Mouse (Mus musculus) left cerebral cortex, postnatal 4 days (tissue): Measurements from ENCODE around the gene Rnf5. TPM values are rescaled to one million over a fixed set of nuclear protein-coding genes. Genes with fewer than 3 reads are reported as not detected.
A peak's percentile ranks its signal among the peaks of the same experiment; 100 is the strongest.

Experiments
- DNase-seq: peaks from one replicate; pipeline ENCODE4 v3.0.0-alpha.2; 2022
- intact Hi-C: fragments of 180-260 bp; cut with DNase I; formaldehyde crosslinking; loops from one replicate; pipeline ENCODE4 v1.15.1; 2025
- total RNA-seq, 2 experiments: library from RNA; stranded (reverse); gene quantifications; 2 replicates each; pipeline ENCODE4 v1.2.3; 2021

Rnf5 gene
- 100 to 1,000 TPM; 106 to 109 TPM for total RNA-seq

DNA sequence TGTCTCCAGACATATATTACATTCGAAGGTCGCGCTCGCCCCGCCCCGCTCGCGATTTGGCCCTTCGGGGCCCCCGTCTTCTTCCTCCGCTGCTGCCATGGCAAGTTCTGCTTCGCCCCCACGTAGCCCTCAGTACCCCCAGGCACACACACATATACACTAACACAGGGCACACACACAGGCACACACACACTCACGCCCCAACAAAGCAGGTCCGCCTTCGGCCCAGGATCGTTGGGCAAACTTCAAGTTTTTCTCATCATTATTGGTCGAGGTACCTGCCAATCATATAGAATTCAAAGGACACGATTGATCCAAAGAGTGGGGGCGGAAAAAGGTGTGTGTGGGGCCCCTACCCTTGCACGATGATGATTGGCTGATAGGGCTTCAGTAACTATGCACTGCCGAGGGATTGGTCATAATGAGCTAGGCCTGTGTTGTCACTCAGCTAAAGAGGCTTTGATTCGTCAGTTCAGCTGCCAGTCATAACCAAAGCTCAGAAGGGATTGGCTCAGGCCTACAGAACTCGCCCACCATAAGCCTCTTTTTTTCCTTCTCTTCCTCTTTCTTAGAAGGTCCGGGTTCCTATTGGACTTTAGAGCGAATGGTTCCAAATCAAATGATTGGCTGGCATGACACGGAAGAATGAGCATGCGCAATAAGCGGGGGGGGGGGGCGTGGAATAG, at the start of gene Rnf5:
TSS of gene Rnf5 (minus strand) at position 316 of the 686 bp plus-strand sequence.
- intact Hi-C loops: no loop called here
- DNase-seq: peak; percentile 98

DNA sequence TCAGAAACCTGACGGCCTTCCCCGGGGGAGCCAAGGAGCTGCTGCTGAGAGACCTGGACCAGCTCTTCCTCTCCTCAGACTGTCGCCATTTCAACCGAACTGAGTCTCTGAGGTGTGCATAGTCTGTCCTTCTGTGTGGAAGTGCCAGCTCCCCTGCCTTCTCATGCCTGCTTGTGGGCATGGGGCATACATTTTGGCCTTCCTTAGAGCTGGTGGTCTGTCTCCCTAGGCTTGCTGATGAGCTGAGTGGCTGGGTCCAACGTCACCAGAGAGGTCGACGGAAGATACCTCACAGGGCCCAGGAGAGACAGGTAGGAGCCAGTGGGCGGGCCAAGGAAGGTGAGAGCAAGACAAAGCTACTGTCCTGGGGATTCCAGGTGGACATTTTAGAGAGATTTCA, 49.5 kb upstream of the Rnf5 start:
- intact Hi-C loops: loop anchor here (5.0 kb wide), 1 partner anchor 184 kb away; the partner anchor contains the start of genes Dxo and Stk19
- no peak for DNase-seq

DNA sequence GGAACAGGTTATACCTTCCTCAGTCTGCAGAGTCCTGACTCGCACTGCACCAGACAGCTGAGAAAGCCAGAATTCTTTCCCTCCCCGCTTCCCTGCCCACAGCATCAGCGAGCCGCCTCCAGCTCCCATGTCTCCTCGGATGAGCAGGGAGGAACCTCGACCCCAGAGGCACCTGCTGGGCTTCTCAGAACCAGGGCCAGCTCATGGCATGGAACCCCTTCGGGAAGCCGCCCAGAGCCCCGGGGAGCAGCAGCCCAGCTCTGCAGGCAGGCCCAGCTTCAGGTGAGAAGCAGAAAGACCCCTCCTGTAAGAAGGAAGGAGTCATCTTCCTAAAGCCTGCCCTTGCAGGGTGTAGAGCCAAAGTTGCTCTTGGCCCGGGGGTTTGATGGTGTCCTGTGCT, 49.1 kb upstream of the Rnf5 start:
- intact Hi-C loops: loop anchor here (5.0 kb wide), 1 partner anchor 185 kb away; the partner anchor contains the start of genes Dxo and Stk19
- DNase-seq: no peak

DNA sequence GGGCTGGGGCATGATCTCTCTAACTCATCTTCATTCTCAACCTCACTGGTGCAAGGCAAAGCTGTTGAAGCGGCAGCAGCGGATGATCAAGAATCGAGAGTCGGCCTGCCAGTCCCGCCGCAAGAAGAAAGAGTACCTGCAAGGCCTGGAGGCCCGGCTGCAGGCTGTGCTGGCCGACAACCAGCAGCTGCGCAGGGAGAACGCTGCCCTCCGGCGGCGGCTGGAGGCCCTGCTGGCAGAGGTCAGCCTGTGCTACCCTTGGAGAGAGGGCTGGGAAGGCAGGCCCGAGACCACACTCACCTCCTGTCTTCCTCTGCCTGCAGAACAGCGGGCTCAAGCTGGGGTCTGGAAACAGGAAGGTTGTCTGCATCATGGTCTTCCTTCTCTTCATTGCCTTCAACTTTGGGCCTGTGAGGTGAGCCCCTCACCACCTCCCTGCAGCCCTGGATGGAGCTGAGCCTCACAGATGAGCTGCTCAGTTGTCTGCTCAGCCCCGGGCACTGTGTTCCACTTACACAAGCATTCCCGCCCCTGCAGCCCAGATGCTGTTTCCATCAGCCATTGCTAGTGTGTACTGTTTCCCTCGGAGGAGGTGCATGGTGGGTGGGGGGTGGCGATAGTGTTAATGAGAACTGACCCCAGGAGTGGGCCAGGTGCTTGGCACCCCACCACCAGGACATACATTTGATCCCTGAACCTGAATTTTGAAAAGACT, 48.2 kb upstream of the Rnf5 start:
- no peak for DNase-seq
- intact Hi-C loops: loop anchor here (5.0 kb wide), 1 partner anchor 186 kb away; the partner anchor contains the start of genes Dxo and Stk19

DNA sequence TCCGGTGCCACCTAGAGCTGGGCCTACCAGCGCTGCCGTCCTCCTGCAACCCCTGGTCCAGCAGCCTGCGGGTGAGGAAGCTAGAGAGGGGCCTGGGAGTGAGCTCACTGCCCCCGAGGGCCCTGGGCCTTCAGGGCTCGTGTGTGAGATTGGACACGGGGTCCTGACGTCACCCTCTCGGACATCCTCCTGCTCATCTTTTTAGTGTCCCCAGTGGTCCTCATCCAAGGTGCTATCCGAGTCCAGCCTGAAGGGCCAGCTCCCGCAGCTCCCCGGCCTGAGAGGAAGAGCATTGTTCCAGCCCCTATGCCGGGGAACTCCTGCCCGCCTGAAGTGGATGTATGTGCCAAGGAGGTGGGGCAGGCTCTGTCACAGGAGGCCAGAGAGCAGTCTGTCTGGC, 47.3 kb upstream of the Rnf5 start:
- intact Hi-C loops: loop anchor here (5.0 kb wide), 1 partner anchor 187 kb away; the partner anchor contains the start of genes Dxo and Stk19
- DNase-seq: no peak

DNA sequence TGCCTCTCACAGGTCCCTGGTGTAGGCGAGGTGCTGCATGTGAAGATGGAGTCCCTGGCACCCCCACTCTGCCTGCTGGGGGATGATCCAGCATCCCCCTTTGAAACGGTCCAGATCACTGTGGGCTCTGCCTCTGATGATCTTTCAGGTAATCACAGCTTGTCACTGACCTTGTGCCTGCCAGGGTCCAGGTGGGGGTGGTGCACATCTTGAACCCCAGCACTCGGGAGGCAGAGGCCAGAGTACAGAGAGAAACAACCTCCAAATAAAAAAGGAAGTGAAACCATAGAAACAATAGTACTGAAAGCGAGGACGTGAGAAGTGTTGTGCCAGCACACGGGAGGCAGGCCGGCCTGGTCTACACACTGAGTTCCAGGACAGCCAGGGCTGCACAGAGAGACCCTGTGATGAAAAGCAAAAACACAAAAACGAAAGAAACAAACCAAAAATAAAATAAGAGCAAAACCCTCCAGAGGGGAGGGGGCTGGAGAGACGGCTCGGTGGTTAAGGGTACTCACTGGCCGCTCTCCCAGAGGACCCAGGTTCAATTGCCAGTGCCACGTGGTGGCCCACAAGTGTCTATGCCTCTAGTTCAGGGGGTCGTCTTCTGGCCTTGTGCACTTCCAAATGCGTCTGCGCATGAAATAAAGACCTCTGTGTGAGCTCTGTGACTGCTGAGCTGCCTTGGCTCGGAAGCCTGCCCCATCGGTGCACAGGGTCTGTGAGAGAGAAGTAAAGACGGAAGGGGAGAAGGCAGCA, 45.8 kb upstream of the Rnf5 start:
- DNase-seq: no peak
- intact Hi-C loops: no loop called here

DNA sequence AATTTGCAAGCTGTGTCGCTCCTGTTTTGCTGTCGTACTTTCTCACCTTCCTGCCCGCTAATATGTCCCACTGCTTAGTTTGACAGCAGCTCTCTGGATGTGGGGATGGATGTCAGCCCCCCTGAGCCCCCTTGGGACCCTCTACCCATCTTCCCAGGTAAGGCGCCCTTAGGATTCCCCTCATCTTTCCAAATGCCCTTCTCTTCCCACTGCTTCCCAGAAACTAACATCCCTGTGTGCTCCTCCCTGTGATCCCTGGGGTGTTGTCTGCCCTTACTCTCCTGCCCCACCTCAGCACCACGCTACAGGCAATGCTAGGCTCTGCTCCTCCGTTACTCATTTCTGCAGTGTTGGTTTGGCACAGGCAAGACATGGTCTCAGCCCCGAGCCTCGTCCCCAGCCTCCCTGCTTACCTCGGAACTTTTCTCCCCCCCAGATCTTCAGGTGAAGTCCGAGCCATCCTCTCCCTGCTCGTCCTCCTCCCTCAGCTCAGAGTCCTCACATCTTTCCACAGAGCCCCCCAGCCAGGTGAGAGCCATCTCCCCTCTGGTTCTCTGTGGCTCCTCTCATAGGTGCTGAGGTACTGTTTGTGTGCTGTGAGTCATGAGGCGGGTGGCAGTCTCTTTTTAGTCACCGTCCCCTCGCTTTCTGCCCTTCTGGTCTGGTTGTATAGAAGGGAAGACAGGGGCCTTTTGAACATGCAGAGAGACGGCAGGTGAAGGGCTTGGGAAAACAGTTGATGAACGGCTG, 44.8 kb upstream of the Rnf5 start:
- no peak for DNase-seq
- intact Hi-C loops: no loop called here

DNA sequence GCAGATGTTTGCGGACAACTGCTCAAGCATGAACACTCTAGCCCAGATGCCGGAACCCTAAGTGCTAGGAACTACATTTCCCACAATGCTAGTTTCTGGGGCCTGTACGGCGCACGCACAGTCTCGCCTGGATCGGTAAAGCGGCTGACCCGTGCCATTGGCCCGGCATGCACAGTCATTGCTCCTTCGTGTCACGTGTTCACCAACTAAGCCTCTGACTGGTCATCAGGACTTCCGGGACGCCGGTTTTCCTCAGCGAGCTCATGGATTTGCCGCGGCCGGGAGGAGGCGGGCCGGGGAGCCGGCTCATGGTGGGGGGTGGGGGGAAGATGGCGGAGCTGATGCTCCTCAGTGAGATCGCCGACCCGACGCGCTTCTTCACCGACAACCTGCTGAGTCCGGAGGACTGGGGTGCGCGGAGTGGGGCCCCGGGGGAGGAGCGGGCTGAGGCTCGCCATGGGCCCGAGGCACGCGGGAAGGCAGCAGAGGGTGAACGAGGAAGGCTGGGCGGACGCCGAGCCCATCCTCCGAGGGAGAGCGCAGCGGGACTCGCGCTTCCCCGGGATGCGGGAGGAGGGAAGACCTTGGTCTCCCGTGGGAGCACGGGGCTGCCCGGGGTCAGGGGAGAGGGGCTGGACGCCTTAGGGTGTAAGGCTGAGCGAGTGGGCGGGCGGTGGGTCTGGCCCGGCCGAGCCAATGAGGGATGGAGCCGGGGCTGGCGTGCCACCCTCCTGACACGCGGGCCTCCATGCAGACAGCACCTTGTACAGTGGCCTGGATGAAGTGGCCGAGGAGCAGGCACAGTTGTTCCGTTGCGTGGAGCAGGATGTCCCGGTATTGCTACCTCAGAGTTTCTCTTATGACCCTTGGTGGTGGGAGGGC, 43.7 kb upstream of the Rnf5 start, which contains the start of gene Atf6b:
TSS of gene Atf6b (plus strand) at position 241 of the 882 bp plus-strand sequence.
- intact Hi-C loops: no loop called here
- peak; percentile 97 for DNase-seq

DNA sequence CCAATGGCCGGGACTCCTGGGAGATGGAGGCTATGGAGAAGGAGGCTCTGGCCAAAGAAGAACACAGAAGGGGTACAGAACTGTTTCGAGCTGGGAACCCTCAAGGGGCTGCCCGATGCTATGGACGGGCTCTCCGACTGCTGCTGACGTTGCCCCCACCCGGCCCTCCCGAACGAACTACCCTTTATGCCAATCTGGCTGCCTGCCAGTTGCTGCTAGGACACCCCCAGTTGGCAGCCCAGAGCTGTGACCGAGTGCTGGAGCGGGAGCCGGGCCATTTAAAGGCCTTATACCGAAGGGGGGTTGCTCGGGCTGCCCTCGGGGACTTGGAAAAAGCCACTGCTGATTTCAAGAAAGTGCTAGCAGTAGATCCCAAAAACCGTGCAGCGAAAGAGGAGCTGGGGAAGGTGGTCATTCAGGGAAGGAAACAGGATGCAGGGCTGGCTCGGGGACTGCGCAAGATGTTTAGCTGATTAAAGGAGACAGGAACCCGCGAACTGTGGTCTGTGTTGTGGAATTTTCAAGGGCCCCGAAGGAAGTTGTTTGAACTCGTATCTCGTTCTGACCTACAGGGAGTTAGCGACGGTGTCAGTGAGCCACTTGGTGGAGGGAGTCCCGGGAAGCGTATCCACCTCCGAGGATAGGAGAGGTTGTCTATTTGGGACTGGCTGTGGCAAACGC, 42.5 kb upstream of the Rnf5 start:
- no peak for DNase-seq
- intact Hi-C loops: no loop called here

DNA sequence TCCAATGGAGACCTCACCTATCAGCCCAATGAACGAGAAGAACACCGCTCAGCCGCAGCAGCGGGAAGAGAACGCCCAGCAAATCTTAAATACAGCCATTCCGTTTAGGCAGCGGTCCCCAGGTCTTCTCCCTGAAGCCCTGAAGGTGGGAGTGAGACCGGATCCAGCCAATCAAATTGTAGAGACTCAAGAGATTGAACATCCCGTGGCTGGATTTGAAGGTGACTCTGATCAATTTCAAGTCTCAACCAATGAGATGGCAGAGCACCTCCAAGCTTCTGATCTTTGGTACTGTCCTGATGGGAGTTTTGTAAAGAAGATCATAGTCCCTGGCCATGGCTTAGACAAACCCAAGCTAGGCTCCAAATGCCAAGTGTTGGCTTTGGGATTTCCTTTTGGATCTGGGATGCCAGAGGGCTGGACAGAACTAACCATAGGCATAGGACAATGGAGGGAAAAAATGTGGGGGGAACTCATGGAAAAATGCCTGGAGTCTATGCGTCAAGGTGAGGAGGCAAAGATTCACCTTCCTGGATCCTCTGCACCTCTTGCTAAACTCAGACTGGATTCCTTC, 41.9 kb upstream of the Rnf5 start:
- intact Hi-C loops: no loop called here
- no peak for DNase-seq

DNA sequence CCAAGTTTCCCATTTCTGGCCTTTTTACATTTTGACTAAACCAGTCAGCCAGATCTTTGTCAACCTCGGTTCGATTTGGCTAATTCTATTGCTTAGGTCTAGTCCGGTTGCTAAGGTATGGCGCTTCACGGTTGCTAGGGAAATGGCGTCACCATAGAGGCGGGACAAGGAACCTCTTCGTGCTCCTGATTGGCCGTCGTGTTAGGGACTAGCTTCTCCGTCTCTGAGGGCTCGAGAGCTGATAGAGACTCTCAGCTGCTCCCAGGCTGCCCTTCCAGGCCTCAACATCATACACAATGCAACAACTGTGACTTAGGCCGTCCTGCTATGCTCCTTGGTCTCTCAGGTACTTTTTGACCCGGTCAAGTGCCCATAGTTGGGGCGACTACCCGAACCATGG, 41.1 kb upstream of the Rnf5 start, which contains the start of gene Fkbpl:
TSS of gene Fkbpl (plus strand) at position 157 of the 400 bp plus-strand sequence.
- DNase-seq: peak; percentile 93
- intact Hi-C loops: no loop called here

DNA sequence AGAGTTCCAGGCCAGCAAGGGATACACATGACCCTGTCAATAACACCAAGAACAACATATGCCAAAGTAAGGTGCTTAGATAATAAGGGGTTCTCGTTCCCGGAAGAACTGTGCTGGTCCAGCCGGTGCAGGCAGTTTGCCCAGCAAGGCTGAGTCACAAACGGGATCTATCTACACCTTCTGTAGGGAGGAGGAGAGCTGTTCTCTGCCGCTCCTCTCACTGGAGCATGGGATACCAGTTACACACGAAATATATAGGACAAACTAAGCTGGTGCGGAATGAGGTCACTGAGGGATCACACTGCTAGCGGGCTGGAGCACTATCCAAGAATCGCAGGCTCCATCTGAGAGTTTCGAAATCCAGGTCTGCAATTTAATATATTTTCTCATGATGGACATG, 40.5 kb upstream of the Rnf5 start:
- no peak for DNase-seq
- intact Hi-C loops: no loop called here

DNA sequence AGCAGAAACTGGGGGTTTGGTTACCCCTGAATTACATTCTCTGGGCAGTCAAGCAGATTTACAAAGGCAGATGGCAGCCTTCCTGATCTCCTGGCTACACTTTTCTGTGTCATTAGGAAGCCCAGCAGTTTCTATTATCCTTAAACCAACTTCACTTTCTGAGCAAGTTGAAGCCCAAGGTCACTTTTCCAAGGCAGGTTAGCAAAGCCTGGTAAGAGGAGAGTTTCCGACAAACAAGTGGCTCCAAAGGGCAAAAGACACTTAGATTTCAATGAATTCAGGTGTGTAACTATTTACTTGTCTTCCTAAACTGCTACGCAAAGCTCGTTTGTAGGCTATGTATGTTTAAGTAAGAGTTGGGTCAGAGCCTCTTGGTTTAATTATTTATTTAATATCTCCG, 39.9 kb upstream of the Rnf5 start:
- no peak for DNase-seq
- intact Hi-C loops: no loop called here

DNA sequence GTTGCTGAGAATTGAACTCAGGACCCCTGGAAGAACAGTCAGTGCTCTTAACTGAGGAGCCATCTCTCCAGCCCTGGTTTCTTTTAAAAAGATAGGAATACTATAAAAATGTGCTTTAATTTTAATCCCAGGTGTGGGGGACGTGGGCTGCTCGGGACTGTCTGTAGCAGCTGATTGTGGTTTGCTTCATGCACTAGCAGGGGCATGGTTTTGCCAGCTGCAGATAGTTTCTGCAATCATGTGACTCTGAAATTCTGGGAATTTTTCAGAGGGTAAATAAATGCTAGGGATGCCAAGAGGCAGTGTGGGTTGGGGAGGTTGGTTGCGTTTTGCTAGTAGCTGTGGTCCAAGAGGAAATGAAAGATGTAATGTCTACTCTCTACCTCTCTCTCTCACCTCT, 38.5 kb upstream of the Rnf5 start:
- intact Hi-C loops: no loop called here
- DNase-seq: no peak

DNA sequence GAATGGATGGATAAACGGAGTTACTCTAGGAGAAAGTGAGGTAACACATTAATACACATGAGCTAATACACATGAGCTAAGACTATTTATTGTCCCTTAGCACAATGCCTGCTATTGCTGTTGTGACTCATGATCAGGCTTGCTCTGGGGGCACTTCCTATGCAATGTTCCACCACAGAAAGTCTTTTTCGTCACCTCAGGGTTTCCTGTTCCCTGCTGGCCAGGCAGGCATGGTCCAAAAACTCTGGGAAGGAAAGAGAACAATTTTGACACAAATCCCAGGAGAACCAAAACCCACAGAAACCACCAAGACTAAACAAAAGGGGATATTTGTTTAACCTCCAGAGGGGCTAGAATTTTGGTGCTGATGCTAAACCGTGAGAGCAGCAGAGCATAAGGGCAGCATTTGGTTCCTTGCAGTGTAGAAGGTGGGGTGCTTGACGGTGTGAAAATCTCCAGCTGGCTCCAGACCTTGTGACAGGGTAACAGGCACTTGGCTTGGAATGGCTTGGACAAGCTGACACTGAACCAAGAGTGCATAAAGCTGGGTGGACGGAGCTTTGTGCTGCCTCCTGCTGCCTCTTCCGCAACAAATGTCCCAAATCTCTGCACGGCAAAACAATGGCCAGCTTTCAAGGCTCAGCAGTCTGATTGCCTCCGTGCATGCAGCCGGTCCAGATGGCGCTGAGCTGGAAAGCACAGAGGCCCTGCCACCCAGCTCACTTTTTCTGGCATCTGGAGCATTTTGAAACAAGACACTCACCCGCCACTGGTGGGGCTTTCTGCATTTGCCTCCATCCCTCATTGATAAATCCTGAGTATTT, 37.5 kb upstream of the Rnf5 start:
- peak; percentile 80 for DNase-seq
- intact Hi-C loops: no loop called here

DNA sequence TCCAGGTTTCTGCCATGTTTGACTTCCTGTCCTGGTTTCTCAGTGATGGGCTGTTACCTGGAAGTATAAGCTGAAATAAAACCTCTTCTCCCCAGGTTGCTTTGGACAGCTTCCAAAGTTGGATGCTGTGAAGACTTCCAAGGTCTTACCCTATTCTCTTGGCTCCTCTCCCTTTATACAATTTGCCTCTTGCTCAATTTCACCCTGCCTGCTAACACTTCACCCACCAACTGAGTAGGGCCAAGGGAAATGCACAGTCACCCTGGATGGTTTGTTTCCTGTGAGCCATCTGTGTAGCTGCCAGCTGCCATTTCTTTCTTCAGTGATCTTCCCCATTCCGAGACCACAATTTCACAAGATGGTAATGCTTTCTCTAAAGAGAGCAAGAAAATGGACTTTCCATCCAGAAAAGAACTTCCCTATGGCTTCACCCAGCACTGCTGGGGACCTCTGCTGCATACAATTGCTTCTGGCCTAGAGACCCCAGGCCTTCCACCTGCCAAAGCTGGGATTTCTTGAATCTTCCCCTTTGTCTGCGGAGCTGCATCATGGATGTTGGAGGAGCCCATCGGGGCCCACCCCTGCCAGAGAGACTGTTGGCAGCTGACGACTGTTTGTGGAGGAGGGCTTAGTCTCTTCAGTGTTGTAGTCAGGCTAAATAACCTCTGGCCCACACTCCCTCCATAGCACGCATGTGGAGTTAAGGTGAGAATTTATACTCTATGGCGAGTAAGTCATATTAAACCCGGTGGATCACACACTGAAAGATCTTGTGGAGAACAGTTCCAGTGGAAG, 36.2 kb upstream of the Rnf5 start:
- intact Hi-C loops: no loop called here
- DNase-seq: no peak

DNA sequence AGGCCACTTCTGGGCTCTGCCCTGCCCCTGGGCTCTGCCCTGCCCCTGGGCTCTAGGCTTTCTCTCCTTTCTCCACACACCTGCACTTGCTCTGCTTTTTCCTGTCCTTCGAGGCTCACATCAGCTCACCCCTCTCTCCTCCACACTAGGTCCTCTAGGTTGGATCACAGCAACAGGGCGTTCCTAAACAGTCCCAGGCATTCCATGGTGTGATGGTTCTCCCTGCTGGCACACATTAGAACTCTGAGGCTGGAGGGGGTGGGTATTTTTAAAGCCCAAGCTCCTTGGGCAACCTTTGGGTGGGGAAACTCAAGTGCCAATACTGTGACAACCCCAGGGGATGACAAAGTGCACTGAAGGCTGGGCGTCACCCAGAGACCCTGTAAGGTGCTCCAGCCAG, 34.0 kb upstream of the Rnf5 start:
- no peak for DNase-seq
- intact Hi-C loops: no loop called here
